Mouse (Mus musculus): Measurements from ENCODE around the gene Gm10139.
"Not testable (repeated sequence)": the region's sequence is repeated elsewhere in the genome, so short reads cannot be mapped to it uniquely, and the experiment has no call there.

The Gm10139 gene

DNA sequence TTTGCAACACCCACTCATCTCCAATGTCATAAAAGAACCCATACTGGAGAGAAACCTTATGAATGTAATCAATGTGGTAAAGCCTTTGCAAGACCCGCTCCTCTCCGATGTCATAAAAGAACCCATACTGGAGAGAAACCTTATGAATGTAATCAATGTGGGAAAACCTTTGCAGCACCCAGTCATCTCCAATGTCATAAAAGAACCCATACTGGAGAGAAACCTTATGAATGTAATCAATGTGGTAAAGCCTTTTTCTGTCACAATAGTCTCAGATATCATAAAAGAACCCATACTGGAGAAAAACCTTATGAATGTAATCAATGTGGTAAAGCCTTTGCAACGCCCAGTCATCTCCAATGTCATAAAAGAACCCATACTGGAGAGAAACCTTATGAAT lies at the start of gene Gm10139:
Gm10139 (plus strand) TSS at position 301 of the 400 bp plus-strand sequence.
- not testable (repeated sequence) for DNase-seq (ENCODE audit: low read depth, low spot score)

DNA sequence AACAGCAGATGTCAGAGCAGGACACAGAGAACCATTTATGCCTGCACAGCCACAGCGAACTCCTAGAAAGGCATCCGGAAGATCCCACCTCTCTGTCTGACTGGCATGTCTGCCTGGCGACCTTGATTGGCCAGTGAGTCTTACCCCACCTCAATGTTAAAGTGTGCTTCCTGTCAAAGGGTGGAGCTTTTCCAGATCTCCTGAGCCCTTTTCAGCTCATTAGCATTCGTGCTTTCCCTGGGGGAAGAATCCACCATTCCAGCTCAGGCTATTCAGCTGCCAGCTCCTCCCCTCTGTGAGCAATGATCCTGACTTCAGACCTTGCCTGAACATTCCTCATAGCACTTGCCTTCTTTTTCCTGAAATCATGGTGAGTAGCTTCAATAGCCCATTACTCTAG lies 45.2 kb downstream of the Gm10139 start:
- not testable (repeated sequence) for DNase-seq (ENCODE audit: low read depth, low spot score)
